Mouse (Mus musculus): ENCODE measurements around the gene Susd5. TPM values are rescaled to one million over a fixed set of nuclear protein-coding genes. Genes with fewer than 3 reads are reported as not detected.
"Not testable (repeated sequence)": the region's sequence is repeated elsewhere in the genome, so short reads cannot be mapped to it uniquely, and the experiment has no call there.

Gene Susd5
- total and polyA plus RNA-seq, 2 experiments from 2014 or later, result 2.0 to 2.6 TPM

- H3K4me2 ChIP-seq (ENCODE audit: low read depth, low read length); H3K27ac ChIP-seq; H3K4me3 ChIP-seq (ENCODE audit: low read length); H3K4me1 ChIP-seq (ENCODE audit: insufficient read depth, low read length); H3K36me3 ChIP-seq (ENCODE audit: insufficient read depth, low read length); H3K9ac ChIP-seq (replicated peaks; ENCODE audit: low read length); H3K27me3 ChIP-seq (ENCODE audit: insufficient read depth, low read length); H3K9me3 ChIP-seq (ENCODE audit: low read length): not testable (repeated sequence)
- DNase-seq (ENCODE audit: low spot score) (peak; percentile 72), ATAC-seq (peak; percentile 74)
- 15% methylated on average over 9 of the region's 9 CpGs for WGBS
- TF ChIP-seq CTCF (IDR thresholded peaks at IDR 0.05; ENCODE audit: low read depth), result peak; percentile 47
Measured at GRCm38 (mm10) chr9:114092188-114092587, 35.2 kb downstream of the Susd5 start.

- H3K9ac ChIP-seq (replicated peaks; ENCODE audit: low read length), result no peak overlapping the region
- H3K9me3 ChIP-seq (ENCODE audit: low read length), result no peaks in the 10 kb centered on the region
- no peaks in the 10 kb centered on the region for H3K27me3 ChIP-seq (ENCODE audit: insufficient read depth, low read length)
- no peak for TF ChIP-seq CTCF (IDR thresholded peaks at IDR 0.05; ENCODE audit: low read depth)
- no peak for ATAC-seq
- no peaks in the 10 kb centered on the region for H3K36me3 ChIP-seq (ENCODE audit: insufficient read depth, low read length)
- H3K27ac ChIP-seq, result no peak overlapping the region
- WGBS, result 90% methylated on average over 2 of the region's 2 CpGs
- H3K4me2 ChIP-seq (ENCODE audit: low read depth, low read length), result no peak overlapping the region
- no peak for DNase-seq (ENCODE audit: low spot score)
- no peak overlapping the region for H3K4me3 ChIP-seq (ENCODE audit: low read length)
- no peaks in the 10 kb centered on the region for H3K4me1 ChIP-seq (ENCODE audit: insufficient read depth, low read length)
Measured at GRCm38 (mm10) chr9:114094854-114095253, 37.9 kb downstream of the Susd5 start.

GRCm38 (mm10) chr9:114098716-114099302 is 41.9 kb downstream of the Susd5 start:
- no peaks in the 10 kb centered on the region for H3K9me3 ChIP-seq (ENCODE audit: low read length)
- no peak overlapping the region for H3K4me2 ChIP-seq (ENCODE audit: low read depth, low read length)
- ATAC-seq (no peak), DNase-seq (ENCODE audit: low spot score) (no peak)
- H3K27ac ChIP-seq, result no peak overlapping the region
- H3K4me3 ChIP-seq (ENCODE audit: low read length), result no peak overlapping the region
- TF ChIP-seq CTCF (IDR thresholded peaks at IDR 0.05; ENCODE audit: low read depth), result no peak
- H3K4me1 ChIP-seq (ENCODE audit: insufficient read depth, low read length), result no peaks in the 10 kb centered on the region
- H3K27me3 ChIP-seq (ENCODE audit: insufficient read depth, low read length), result no peaks in the 10 kb centered on the region
- WGBS, result 77% methylated on average over 9 of the region's 9 CpGs
- H3K36me3 ChIP-seq (ENCODE audit: insufficient read depth, low read length), result no peaks in the 10 kb centered on the region
- H3K9ac ChIP-seq (replicated peaks; ENCODE audit: low read length), result no peak overlapping the region

- no peak for TF ChIP-seq CTCF (IDR thresholded peaks at IDR 0.05; ENCODE audit: low read depth)
- no peaks in the 10 kb centered on the region for H3K27me3 ChIP-seq (ENCODE audit: insufficient read depth, low read length)
- H3K9ac ChIP-seq (replicated peaks; ENCODE audit: low read length), result no peak overlapping the region
- no peak overlapping the region for H3K4me3 ChIP-seq (ENCODE audit: low read length)
- WGBS, result 60% methylated on average over 2 of the region's 2 CpGs
- H3K4me1 ChIP-seq (ENCODE audit: insufficient read depth, low read length), result no peaks in the 10 kb centered on the region
- H3K9me3 ChIP-seq (ENCODE audit: low read length), result no peaks in the 10 kb centered on the region
- H3K27ac ChIP-seq, result no peak overlapping the region
- ATAC-seq, result no peak
- DNase-seq (ENCODE audit: low spot score), result peak; percentile 2
- H3K36me3 ChIP-seq (ENCODE audit: insufficient read depth, low read length), result no peaks in the 10 kb centered on the region
- H3K4me2 ChIP-seq (ENCODE audit: low read depth, low read length), result no peak overlapping the region
Measured at GRCm38 (mm10) chr9:114110268-114110667, 53.3 kb downstream of the Susd5 start.

- ATAC-seq (no peak), DNase-seq (ENCODE audit: low spot score) (no peak)
- no peak for TF ChIP-seq CTCF (IDR thresholded peaks at IDR 0.05; ENCODE audit: low read depth)
- H3K36me3 ChIP-seq (ENCODE audit: insufficient read depth, low read length), result no peaks in the 10 kb centered on the region
- H3K9ac ChIP-seq (replicated peaks; ENCODE audit: low read length), result no peak overlapping the region
- no peak overlapping the region for H3K27ac ChIP-seq
- WGBS, result 85% methylated on average over 8 of the region's 8 CpGs
- no peaks in the 10 kb centered on the region for H3K27me3 ChIP-seq (ENCODE audit: insufficient read depth, low read length)
- H3K9me3 ChIP-seq (ENCODE audit: low read length), result no peaks in the 10 kb centered on the region
- no peak overlapping the region for H3K4me2 ChIP-seq (ENCODE audit: low read depth, low read length)
- no peaks in the 10 kb centered on the region for H3K4me1 ChIP-seq (ENCODE audit: insufficient read depth, low read length)
- no peak overlapping the region for H3K4me3 ChIP-seq (ENCODE audit: low read length)
Measured at GRCm38 (mm10) chr9:114111161-114111560, 54.2 kb downstream of the Susd5 start.

- 37% methylated on average over 6 of the region's 6 CpGs for WGBS
- H3K36me3 ChIP-seq (ENCODE audit: insufficient read depth, low read length), result no peaks in the 10 kb centered on the region
- peak; percentile 58; the same call in 1 of the 2 replicates for ATAC-seq
Measured at GRCm38 (mm10) chr9:114112226-114112625, 55.3 kb downstream of the Susd5 start.

GRCm38 (mm10) chr9:114113911-114114623 is 57.1 kb downstream of the Susd5 start:
- DNase-seq (ENCODE audit: low spot score) (no peak), ATAC-seq (no peak)
- no peak overlapping the region for H3K4me3 ChIP-seq (ENCODE audit: low read length)

More at GRCm38 (mm10) chr9:114112226-114112625, 55.3 kb downstream of the Susd5 start:
- no peak overlapping the region for H3K4me2 ChIP-seq (ENCODE audit: low read depth, low read length)
- no peak overlapping the region for H3K27ac ChIP-seq
- H3K4me1 ChIP-seq (ENCODE audit: insufficient read depth, low read length), result no peaks in the 10 kb centered on the region
- no peaks in the 10 kb centered on the region for H3K27me3 ChIP-seq (ENCODE audit: insufficient read depth, low read length)
- no peak overlapping the region for H3K9ac ChIP-seq (replicated peaks; ENCODE audit: low read length)
- no peaks in the 10 kb centered on the region for H3K9me3 ChIP-seq (ENCODE audit: low read length)
- no peak for TF ChIP-seq CTCF (IDR thresholded peaks at IDR 0.05; ENCODE audit: low read depth)
- peak; percentile 62 for DNase-seq (ENCODE audit: low spot score)
- H3K4me3 ChIP-seq (ENCODE audit: low read length), result no peak overlapping the region

More at GRCm38 (mm10) chr9:114113911-114114623, 57.1 kb downstream of the Susd5 start:
- H3K9ac ChIP-seq (replicated peaks; ENCODE audit: low read length), result no peak overlapping the region
- 81% methylated on average over 18 of the region's 18 CpGs for WGBS
- TF ChIP-seq CTCF (IDR thresholded peaks at IDR 0.05; ENCODE audit: low read depth), result no peak
- no peaks in the 10 kb centered on the region for H3K9me3 ChIP-seq (ENCODE audit: low read length)
- H3K4me1 ChIP-seq (ENCODE audit: insufficient read depth, low read length), result no peaks in the 10 kb centered on the region
- no peaks in the 10 kb centered on the region for H3K27me3 ChIP-seq (ENCODE audit: insufficient read depth, low read length)
- no peak overlapping the region for H3K4me2 ChIP-seq (ENCODE audit: low read depth, low read length)
- no peak overlapping the region for H3K27ac ChIP-seq
- H3K36me3 ChIP-seq (ENCODE audit: insufficient read depth, low read length), result no peaks in the 10 kb centered on the region

Data from hindbrain, postnatal 0 days (tissue).